Mouse (Mus musculus) right cerebral cortex, postnatal 36 days (tissue): Measurements from ENCODE around the gene Oosp2.

Experiments used
- DNase-seq, 2 experiments: peaks; one replicate each; pipeline ENCODE4 v3.0.0; 2022; ENCODE audit warnings: low spot score in 2 of 2, mixed read lengths in 1 of 2

The Oosp2 gene

DNA sequence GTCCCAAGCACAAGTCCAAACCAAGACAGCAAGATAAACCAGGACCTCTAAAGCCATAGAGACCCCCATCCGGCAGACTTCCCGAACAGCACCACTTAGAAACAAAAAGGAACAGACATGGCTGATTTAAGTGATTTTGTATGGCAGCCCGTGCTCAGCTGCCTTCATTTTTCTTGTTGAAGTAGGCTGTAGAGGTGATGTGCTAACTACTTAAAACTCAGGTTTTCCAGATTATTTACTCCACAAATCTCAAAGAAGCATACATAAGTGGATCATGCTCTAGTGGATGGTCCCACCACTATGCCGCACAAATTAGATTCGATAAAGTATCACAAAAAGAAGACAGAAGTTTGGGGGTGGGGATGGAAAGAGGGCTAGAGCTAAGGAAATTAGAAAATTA, at the start of gene Oosp2:
Gene Oosp2 (minus strand): TSS at position 101 of the 400 bp plus-strand sequence.
- DNase-seq: no peak

- no peak for DNase-seq
Measured at GRCm38 (mm10) chr19:11698342-11698741, 38.0 kb upstream of the Oosp2 start.

- no peak for DNase-seq
Measured at GRCm38 (mm10) chr19:11696755-11697154, 36.4 kb upstream of the Oosp2 start, which contains the start of gene Oosp3. Gene Oosp3 (plus strand): TSS chr19:11697055.

DNA sequence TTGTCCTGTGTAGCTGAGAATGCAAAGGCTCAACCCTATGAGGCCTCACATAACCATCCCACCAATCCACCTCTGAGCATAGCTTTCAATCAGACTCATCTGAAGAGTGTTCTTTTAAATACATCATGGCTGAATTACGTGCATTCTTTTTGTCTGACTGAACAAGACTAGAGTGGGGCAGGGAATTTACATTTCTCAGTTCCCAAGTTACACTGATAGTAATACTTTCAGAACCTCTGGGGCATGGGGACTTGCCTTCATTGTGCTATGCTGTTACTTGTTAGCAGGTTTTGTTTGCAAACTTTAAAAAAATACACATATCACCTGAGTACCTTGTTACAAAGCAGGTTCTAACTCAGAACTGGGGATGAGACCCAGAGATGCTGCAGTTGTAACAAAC, 31.1 kb upstream of the Oosp2 start:
- DNase-seq: no peak

DNA sequence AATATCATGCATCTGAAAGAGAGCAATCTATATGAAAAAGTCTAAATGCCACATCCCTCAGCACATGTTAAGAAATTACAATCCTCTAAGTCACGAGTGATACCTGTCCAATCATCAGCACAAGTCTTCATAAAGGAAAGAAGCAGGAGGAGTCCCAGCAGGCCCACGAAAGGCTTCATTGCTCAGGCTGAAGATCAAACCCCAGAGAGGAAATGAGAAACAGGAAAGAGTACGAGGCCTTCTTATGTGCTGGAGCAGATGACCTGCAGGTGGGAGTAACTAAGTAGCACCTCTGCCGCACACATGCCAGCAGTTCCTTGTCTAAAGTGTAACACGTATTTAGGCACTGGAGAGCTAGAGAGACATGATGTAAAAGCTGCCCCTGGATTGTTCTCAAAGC, 30.5 kb upstream of the Oosp2 start, which contains the start of gene Oosp1:
Gene Oosp1 (minus strand): TSS at position 312 of the 400 bp plus-strand sequence.
- DNase-seq: no peak

GRCm38 (mm10) chr19:11661562-11661961, 1.2 kb upstream of the Oosp2 start:
- no peak for DNase-seq

GRCm38 (mm10) chr19:11659142-11659541, 1.2 kb downstream of the Oosp2 start:
- no peak for DNase-seq

- DNase-seq: no peak
Measured at GRCm38 (mm10) chr19:11649564-11649963, 10.8 kb downstream of the Oosp2 start.

DNA sequence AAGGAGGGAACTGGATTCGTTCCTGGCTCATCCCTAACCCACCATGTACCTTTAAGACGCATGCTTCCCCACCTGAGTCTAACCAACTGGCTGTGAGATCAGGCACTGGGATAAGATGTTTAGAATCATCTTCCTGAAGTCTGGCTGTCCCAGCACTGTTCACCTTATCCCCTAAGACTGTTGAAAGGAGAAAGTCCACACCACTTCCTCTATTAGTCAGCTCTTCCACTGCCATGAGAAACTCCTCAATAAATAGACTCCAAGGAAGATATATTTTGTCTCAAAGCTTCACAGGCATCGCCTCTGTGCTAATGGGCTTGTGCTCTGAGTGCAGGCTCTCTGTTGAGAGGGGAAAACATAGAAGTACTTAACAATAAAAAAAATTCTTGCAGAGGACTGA, 14.2 kb downstream of the Oosp2 start:
- DNase-seq: no peak

- DNase-seq: no peak
Measured at GRCm38 (mm10) chr19:11640732-11641131, 19.6 kb downstream of the Oosp2 start, which contains the start of gene Ms4a3. Gene Ms4a3 (minus strand): TSS chr19:11640851.

DNA sequence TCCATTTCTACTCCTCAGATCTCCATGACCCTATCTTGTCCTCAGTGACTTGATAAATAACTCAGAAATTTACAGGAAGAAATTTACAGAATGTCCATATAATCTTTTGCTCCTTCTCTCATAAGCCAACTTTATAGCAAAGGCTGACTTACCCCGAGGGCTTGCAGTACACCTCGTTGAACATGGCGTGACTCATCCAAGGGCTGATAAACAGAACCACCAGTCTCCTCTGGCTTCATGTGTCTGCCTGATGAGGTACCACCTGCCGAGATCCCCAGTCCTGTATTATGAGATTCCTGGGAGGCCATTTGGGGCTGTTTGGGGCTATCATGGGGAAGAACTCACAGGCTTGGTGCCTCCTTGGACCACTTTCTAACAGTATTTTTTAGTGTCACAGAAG, 21.3 kb downstream of the Oosp2 start:
- DNase-seq: no peak

DNA sequence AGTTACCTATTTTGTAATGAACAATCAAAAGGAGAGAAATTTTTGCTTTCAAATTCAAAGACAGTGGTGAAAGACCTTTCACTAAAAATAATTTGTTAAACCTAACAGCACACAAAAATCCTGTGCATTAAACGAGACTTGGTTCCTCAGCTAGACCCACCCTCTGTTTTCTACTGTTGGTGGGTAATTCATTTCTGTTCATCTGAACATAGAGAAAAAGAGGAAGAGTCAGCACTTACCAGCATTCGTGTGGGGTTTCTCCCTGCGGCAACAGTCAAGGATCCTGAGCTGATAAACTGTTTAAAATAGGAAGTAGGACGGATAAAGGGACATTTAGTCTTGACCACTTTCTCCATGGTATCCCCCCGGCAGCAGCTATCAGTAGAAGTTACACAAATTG, 24.8 kb downstream of the Oosp2 start:
- no peak for DNase-seq

GRCm38 (mm10) chr19:11634330-11634729, 26.0 kb downstream of the Oosp2 start:
- DNase-seq: no peak

DNA sequence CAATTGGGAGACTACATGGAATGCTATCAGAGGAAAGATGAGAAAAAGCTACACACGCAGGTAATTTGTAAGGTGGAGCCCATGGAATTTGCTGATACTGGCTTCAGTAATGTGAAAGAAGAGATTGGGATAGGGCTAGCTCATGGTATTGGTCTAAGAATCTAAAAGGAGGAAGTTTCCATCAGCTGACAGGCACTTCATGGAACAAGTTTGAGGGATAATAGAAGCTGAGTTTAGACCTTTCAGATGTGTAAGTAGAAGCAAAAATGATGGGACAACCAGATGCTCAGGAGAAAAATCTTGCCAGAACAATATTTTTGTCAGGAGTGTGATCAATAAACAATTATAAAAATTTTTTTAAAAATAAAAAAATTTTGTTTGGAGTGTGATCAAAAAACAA, 26.6 kb downstream of the Oosp2 start:
- no peak for DNase-seq

DNA sequence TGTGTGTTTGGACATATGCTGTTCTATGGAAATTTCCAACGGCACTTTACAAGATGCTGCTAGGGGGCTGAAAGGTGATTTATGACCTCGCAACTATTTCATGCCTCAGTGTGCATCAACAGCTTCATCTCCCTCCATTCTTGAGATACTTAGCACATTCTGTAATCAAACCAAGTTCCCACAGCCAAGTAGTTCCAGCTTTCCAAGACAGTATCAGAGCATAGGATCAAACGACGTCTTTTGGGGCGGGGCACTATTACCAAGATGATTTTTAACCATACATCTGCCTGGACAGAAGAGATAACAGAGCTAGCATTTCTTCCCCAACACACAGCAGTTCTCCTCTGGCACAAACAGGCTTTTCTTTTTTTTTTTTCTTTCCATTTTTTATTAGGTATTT, 35.1 kb downstream of the Oosp2 start:
- no peak for DNase-seq

GRCm38 (mm10) chr19:11624800-11625199, 35.6 kb downstream of the Oosp2 start:
- no peak for DNase-seq

GRCm38 (mm10) chr19:11623551-11623950, 36.8 kb downstream of the Oosp2 start, which contains the start of gene Ms4a2:
Gene Ms4a2 (minus strand): TSS chr19:11623719.
- DNase-seq: no peak

GRCm38 (mm10) chr19:11617983-11618382, 42.4 kb downstream of the Oosp2 start:
- DNase-seq: no peak

GRCm38 (mm10) chr19:11614805-11615204, 45.6 kb downstream of the Oosp2 start:
- DNase-seq: no peak

- no peak for DNase-seq
Measured at GRCm38 (mm10) chr19:11613776-11614443, 46.4 kb downstream of the Oosp2 start.

DNA sequence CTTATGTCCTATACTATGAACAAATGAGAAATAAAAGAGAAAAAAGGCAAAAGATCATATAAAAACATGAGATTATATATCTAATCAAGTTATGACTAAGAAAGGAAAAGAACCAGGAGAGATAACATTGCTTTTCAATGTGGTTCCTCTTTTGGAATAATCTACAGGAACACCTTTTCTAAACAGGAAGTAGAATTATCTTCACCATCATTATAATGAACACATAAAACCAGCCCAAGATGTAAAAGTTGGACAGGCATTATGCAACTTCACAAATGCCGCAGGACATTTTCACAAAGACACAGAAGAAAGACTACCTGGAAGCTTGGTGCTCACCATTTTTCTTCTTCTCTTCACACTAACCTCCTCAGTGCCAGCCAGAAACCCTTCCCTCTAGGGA, 47.3 kb downstream of the Oosp2 start:
- no peak for DNase-seq

GRCm38 (mm10) chr19:11612293-11612692, 48.1 kb downstream of the Oosp2 start:
- no peak for DNase-seq

DNA sequence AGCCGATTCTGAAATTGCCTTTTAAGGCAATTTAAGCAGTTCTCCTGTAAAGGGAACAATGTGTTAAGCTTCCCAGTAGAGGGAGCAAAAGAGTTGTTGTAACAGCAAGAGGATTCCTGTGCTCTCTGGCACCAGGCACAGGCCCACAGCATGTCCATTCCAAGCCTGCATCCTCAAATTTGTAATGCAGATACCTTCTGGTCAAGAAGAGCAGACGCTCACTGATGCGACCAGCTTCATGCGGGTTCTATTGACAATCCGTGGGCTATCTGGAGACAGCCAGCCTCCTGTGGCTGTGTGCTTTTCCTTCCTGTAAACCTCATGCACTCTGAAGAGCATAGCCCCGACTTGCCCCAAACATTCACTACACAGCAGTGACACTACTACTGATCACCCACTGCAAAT, 48.8 kb downstream of the Oosp2 start:
- DNase-seq: no peak

DNA sequence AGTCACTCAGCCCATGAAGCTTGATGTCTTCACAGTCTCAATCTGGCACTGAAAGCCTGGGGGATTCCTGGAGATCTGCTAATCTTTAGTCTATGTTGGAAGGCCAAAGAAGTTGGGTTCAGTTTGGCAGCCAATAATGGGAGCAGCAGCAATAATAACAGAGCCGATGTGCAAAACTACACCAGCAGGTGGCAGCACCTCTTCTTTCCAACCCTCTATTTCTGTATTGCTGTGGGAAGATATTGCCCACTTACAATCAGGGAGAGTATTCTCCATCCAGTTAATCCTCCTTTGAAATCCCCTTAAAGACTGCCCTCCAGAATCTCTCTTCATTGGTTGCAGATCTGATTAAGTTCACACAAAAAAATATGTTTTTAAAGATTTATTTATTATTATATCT, 52.2 kb downstream of the Oosp2 start:
- DNase-seq: no peak
